Mouse (Mus musculus) spleen, adult 12 weeks (tissue): Measurements from ENCODE around the gene Yaf2.
"Not testable (repeated sequence)": the region's sequence is repeated elsewhere in the genome, so short reads cannot be mapped to it uniquely, and the experiment has no call there.

Experiments used
- DNase-seq: peaks from one replicate; pipeline ENCODE4 v3.0.0; 2022; ENCODE audit warnings: low spot score

The Yaf2 gene

DNA sequence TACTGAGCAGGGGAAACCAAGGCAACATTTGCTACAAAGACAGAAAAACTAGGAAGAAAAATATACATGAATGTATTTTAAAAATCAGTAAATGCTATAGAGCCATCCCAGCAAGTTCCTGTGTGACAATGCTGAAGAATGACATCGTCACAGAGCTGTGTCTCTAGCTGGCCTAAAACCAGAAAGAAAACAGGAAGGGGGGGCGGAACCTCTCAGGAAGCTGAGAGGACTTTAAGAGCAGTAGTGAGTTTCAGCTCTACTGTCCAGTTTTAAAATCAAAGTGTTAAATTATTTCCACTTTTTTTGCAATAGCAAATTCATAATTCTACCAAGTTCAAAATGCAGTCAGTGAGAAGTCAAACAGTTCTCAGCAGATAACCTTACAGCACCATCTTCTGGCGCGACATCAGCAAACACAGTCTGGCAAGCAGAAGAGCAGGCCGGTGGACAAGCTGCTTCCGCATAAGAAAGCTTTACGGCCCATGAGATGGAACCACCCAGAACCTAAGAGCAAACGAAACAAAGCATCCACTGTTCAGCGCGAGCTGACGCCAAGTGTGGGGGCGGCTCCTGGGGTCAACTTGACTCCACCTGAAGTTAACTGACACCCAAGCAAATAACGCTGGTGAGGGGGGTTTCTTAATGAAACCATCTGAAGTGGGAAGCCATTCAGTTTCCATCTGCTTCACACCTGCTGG, 85.0 kb downstream of the Yaf2 start:
- no peak for DNase-seq

DNA sequence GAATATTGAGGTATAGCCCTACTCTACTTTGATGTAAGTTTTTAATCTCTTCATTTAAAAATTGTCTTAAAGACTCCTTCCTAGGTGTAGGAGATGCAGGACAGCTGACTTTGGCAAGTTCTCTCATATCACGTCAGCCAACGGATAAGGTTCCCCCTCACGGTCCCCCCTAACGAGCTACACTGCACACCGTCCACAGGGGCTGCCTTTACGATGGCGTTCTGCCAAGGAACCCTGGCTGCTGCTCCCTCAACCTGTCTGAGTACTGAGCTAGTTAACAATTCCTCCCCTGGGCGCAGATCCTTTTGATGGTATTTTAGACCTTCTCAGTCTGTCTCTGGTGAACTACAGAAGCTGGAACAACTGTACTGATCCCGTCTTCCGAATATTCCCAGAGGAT, 93.5 kb downstream of the Yaf2 start:
- no peak for DNase-seq

DNA sequence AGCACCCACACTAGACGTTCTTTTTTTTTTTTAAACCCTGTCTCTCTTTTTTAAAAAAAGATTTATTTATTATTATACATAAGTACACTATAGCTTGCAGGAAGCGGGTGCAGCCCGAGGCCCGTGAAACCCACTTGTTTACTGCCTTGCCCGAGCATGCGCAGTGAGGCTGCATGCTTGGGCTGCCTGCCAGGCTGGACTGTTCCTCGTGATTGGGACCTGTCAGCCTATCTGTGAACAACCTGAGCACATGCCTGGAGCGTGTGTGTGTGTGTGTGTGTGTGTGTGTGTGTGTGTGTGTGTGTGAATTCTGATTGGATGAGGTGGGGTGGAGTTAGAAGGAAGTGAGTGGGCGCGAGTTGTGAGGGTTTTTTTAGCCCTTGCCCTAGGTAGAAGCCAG, 100.3 kb downstream of the Yaf2 start:
- DNase-seq = not testable (repeated sequence)
